Mouse (Mus musculus) megakaryocyte-erythroid progenitor cell, adult 5-6 weeks (primary cell): Measurements from ENCODE around the gene Capza2. TPM values are rescaled to one million over a fixed set of nuclear protein-coding genes. Genes with fewer than 3 reads are reported as not detected.
"Not testable (repeated sequence)": the region's sequence is repeated elsewhere in the genome, so short reads cannot be mapped to it uniquely, and the experiment has no call there.

ENCODE experiments used
- ATAC-seq: replicated peaks from 2 replicates; pipeline ENCODE4 v1.8.0; 2016; ENCODE audit warnings: mild to moderate bottlenecking, inconsistent platforms; ENCODE audit not compliant: severe bottlenecking, poor library complexity, low FRiP score, low TSS enrichment
- total RNA-seq, 2 experiments: library from RNA; stranded (forward) in 1 of 2; stranded (reverse) in 1 of 2; fragments of 200-1000, 215-1000 nt in 1 of 2; fragments of >200 nt in 1 of 2; fragmentation: Nextera tagmentation in 1 of 2; gene quantifications; 2 replicates each; pipeline ENCODE4 v1.2.3; 2014 to 2017

Capza2 gene
- total RNA-seq, 2 experiments from 2014 or later: 75.8 to 190 TPM

GRCm38 (mm10) chr6:17694550-17694951, 58.5 kb downstream of the Capza2 start:
- peak; percentile 67 for ATAC-seq

GRCm38 (mm10) chr6:17696321-17696734, 60.3 kb downstream of the Capza2 start:
- peak; percentile 48; the same call in 1 of the 2 replicates for ATAC-seq

GRCm38 (mm10) chr6:17700936-17701612, 65.0 kb downstream of the Capza2 start:
- ATAC-seq: no peak

GRCm38 (mm10) chr6:17704038-17704437, 68.0 kb downstream of the Capza2 start:
- ATAC-seq: not testable (repeated sequence)

GRCm38 (mm10) chr6:17705973-17706372, 69.9 kb downstream of the Capza2 start:
- ATAC-seq: peak; percentile 83

Other genes starting within 250 kb of the Capza2 start
- gene Met, start 172.4 kb upstream of the Capza2 start, total RNA-seq (2014; fragmentation: Nextera tagmentation): not detected in 2 replicates
- 0.56 TPM in 1 of 2 replicates, not detected in the other for gene Met, start 172.4 kb upstream of the Capza2 start, total RNA-seq (2017)
- 43.4 and 60.5 TPM in 2 replicates for gene St7, start 56.7 kb downstream of the Capza2 start, total RNA-seq (2014; fragmentation: Nextera tagmentation)
- 38.4 and 38.6 TPM in 2 replicates for gene St7, start 56.7 kb downstream of the Capza2 start, total RNA-seq (2017)